Mouse (Mus musculus) liver, postnatal 0 days (tissue): ENCODE data around the gene Trim46. TPM values are rescaled to one million over a fixed set of nuclear protein-coding genes. Genes with fewer than 3 reads are reported as not detected.

Experiments
- ATAC-seq: fragments of 200-750 bp; cut with Nextera tagmentation; 2 replicates; pipeline ENCODE4 v1.8.0; 2017; ENCODE audit warnings: mild to moderate bottlenecking, moderate library complexity
- DNase-seq: peaks from one replicate; pipeline ENCODE4 v3.0.0-alpha.2; 2016
- H3K27ac ChIP-seq: fragments of 300-500 bp; sonication (generic); 2 replicates; pipeline ENCODE4 v1.5.1; 2014; ENCODE audit warnings: antibody characterized with exemption, moderate library complexity, mild to moderate bottlenecking, low read depth
- H3K27me3 ChIP-seq: fragments of 300-500 bp; sonication (generic); 2 replicates; pipeline ENCODE4 v1.6.1; 2014; ENCODE audit warnings: low read length, control low read depth, mixed read lengths; ENCODE audit not compliant: insufficient read depth
- H3K36me3 ChIP-seq: fragments of 300-500 bp; sonication (generic); replicated peaks from 2 replicates; pipeline ENCODE4 v1.6.1; 2014; ENCODE audit warnings: mild to moderate bottlenecking, control low read depth, low read length, moderate library complexity, mixed read lengths; ENCODE audit not compliant: insufficient read depth
- H3K4me1 ChIP-seq: fragments of 300-500 bp; sonication (generic); 2 replicates; pipeline ENCODE4 v1.6.1; 2014; ENCODE audit warnings: antibody characterized with exemption, mild to moderate bottlenecking, control low read depth; ENCODE audit not compliant: insufficient read depth
- H3K4me2 ChIP-seq: fragments of 300-500 bp; sonication (generic); 2 replicates; pipeline ENCODE4 v1.6.1; 2014; ENCODE audit warnings: low read depth, mild to moderate bottlenecking, low read length, moderate library complexity, mixed read lengths
- H3K4me3 ChIP-seq: fragments of 300-500 bp; sonication (generic); 2 replicates; pipeline ENCODE4 v1.5.1; 2014; ENCODE audit warnings: low read depth, low read length
- H3K9ac ChIP-seq: fragments of 300-500 bp; sonication (generic); replicated peaks from 2 replicates; pipeline ENCODE4 v1.6.1; 2014; ENCODE audit warnings: mild to moderate bottlenecking, moderate library complexity
- H3K9me3 ChIP-seq: fragments of 300-500 bp; sonication (generic); 2 replicates; pipeline ENCODE4 v1.6.1; 2016; ENCODE audit warnings: mild to moderate bottlenecking, control low read depth, low read length, mixed read lengths
- CTCF ChIP-seq: sonication (generic); IDR thresholded peaks from 2 replicates; pipeline ENCODE4 v1.5.1; 2016; ENCODE audit warnings: antibody characterized with exemption, low read depth
- EP300 ChIP-seq: IDR thresholded peaks from 2 replicates; pipeline ENCODE4 v1.6.1; 2016; ENCODE audit warnings: antibody characterized with exemption, low read depth, mild to moderate bottlenecking
- WGBS: fragments of 180-500 bp; shearing (Covaris S2); extraction: QIAGEN DNeasy Blood & Tissue Kit; methylation state at CpG from one replicate; pipeline ENCODE4 v1.1.7; 2014; ENCODE audit not compliant: insufficient replicate concordance; 5-methylcytosine and 5-hydroxymethylcytosine counted together
- microRNA counts: library from miRNA; unstranded; fragments of <30 nt; microRNA quantifications from one replicate; lab custom pipeline; 2015
- microRNA-seq: library from miRNA; unstranded; fragments of <30 nt; microRNA quantifications from one replicate; pipeline ENCODE4, GENCODE M21; 2016
- polyA plus RNA-seq: library from polyadenylated mRNA; unstranded; fragments of >200 nt; fragmentation: Nextera tagmentation; extraction: Ambion mirVana; gene quantifications from 2 replicates; pipeline ENCODE4 v1.2.1, GENCODE M21; 2015

The Trim46 gene
- polyA plus RNA-seq, 1 experiment from 2014 or later = 0.21 TPM

DNA sequence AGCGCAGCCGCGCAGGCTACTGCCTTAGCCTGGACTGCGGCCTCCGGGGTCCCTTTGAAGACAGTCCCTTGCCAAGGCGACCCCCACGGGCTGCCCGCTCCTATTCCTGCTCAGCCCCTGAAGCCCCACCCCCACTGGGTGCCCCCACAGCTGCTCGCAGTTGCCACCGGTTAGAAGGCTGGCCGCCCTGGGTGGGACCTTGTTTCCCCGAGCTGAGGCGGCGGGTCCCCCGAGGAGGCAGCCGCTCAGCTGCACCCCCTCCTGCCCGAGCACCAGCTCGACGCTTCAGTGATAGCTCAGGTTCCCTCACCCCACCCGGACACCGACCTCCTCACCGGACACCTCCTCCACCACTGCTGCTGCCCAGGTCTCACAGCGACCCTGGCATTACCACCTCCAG lies 58.9 kb downstream of the Trim46 start:
- H3K27ac ChIP-seq = 0 out of 2 replicates have a peak overlapping the region, but pooled peaks have one; percentile 16
- TF ChIP-seq EP300 (no peak), CTCF (no peak)
- H3K4me3 ChIP-seq = no peak overlapping the region

More for the DNA sequence above, 58.9 kb downstream of the Trim46 start:
- H3K9me3 ChIP-seq = no peaks in the 10 kb centered on the region
- H3K36me3 ChIP-seq = peaks cover 4% of the 10 kb centered on the region
- ATAC-seq (no peak), DNase-seq (no peak)
- peak overlapping the region; percentile 29; the same call in 1 of the 2 replicates for H3K4me2 ChIP-seq
- peaks cover 16% of the 10 kb centered on the region for H3K4me1 ChIP-seq
- WGBS = 53% methylated on average over 23 of the region's 23 CpGs
- H3K9ac ChIP-seq = no peak overlapping the region
- no peaks in the 10 kb centered on the region for H3K27me3 ChIP-seq

MicroRNA genes within 50 kb of the gene (microRNA counts, 519-probe panel; counts per million panel counts)
- microRNA mmu-miR-92b (lab: Ali Mortazavi, UCI) = not detected

Small RNA genes lying within 50 kb of the gene (microRNA-seq; reads per million reads assigned to microRNA genes)
- gene Mir92b = 13.8 reads per million, percentile 23 among the genes with 10 or more reads in this experiment

Other genes with a start within 250 kb of the Trim46 start
- gene Rusc1, start 153.0 kb downstream of the Trim46 start, polyA plus RNA-seq = 2.4 and 2.5 TPM in 2 replicates
- not detected in 2 replicates for gene Gm43738, start 145.2 kb downstream of the Trim46 start, polyA plus RNA-seq
- gene Fdps, start 144.3 kb downstream of the Trim46 start, polyA plus RNA-seq = 75.8 and 82.2 TPM in 2 replicates
- gene Pklr, start 110.2 kb downstream of the Trim46 start, polyA plus RNA-seq = 18.6 and 27.8 TPM in 2 replicates
- gene Hcn3, start 86.1 kb downstream of the Trim46 start, polyA plus RNA-seq = 0.19 and 0.49 TPM in 2 replicates
- 5.0 and 5.7 TPM in 2 replicates for gene Clk2, start 81.5 kb downstream of the Trim46 start, polyA plus RNA-seq
- 50.1 and 52.2 TPM in 2 replicates for gene Scamp3, start 68.8 kb downstream of the Trim46 start, polyA plus RNA-seq
- 1.4 and 2.1 TPM in 2 replicates for gene Fam189b, start 63.2 kb downstream of the Trim46 start, polyA plus RNA-seq
- 25.8 and 26.3 TPM in 2 replicates for gene Gba, start 43.4 kb downstream of the Trim46 start, polyA plus RNA-seq
- gene Thbs3, start 31.1 kb downstream of the Trim46 start, polyA plus RNA-seq = 1.3 and 1.8 TPM in 2 replicates
- gene Mtx1, start 19.2 kb downstream of the Trim46 start, polyA plus RNA-seq = 105 and 111 TPM in 2 replicates
- gene Muc1, start 17.3 kb downstream of the Trim46 start, polyA plus RNA-seq = 0.40 and 0.56 TPM in 2 replicates
- 141 TPM in 2 replicates for gene Krtcap2, start 343 bp downstream of the Trim46 start, polyA plus RNA-seq
- 63.2 and 73.2 TPM in 2 replicates for gene Dpm3, start 13.0 kb upstream of the Trim46 start, polyA plus RNA-seq
- 18.3 and 19.6 TPM in 2 replicates for gene Slc50a1, start 24.3 kb upstream of the Trim46 start, polyA plus RNA-seq
- gene Efna1, start 34.8 kb upstream of the Trim46 start, polyA plus RNA-seq = 22.1 and 27.8 TPM in 2 replicates
- gene Efna3, start 76.7 kb upstream of the Trim46 start, polyA plus RNA-seq = not detected in 2 replicates
- 0.36 and 0.56 TPM in 2 replicates for gene Efna4, start 91.7 kb upstream of the Trim46 start, polyA plus RNA-seq
- 9.1 and 9.2 TPM in 2 replicates for gene Adam15, start 103.7 kb upstream of the Trim46 start, polyA plus RNA-seq
- gene Dcst2, start 115.7 kb upstream of the Trim46 start, polyA plus RNA-seq = 0.05 TPM in 1 of 2 replicates, not detected in the other
- 0.13 and 0.15 TPM in 2 replicates for gene Dcst1, start 118.9 kb upstream of the Trim46 start, polyA plus RNA-seq
- gene Zbtb7b, start 148.5 kb upstream of the Trim46 start, polyA plus RNA-seq = 4.1 and 4.7 TPM in 2 replicates
- not detected in 2 replicates for gene Lenep, start 156.5 kb upstream of the Trim46 start, polyA plus RNA-seq
- gene Flad1, start 165.6 kb upstream of the Trim46 start, polyA plus RNA-seq = 18.8 and 20.0 TPM in 2 replicates
- 130 and 141 TPM in 2 replicates for gene Cks1b, start 172.1 kb upstream of the Trim46 start, polyA plus RNA-seq
- 23.8 and 24.7 TPM in 2 replicates for gene Shc1, start 172.1 kb upstream of the Trim46 start, polyA plus RNA-seq
- 5.9 and 6.9 TPM in 2 replicates for gene Pygo2, start 183.9 kb upstream of the Trim46 start, polyA plus RNA-seq
- 9.4 and 9.8 TPM in 2 replicates for gene Pbxip1, start 190.4 kb upstream of the Trim46 start, polyA plus RNA-seq
- gene Pmvk, start 208.2 kb upstream of the Trim46 start, polyA plus RNA-seq = 13.4 and 13.8 TPM in 2 replicates